Mouse (Mus musculus): ENCODE data around the gene Epdr1. TPM values are rescaled to one million over a fixed set of nuclear protein-coding genes. Genes with fewer than 3 reads are reported as not detected.

The Epdr1 gene
- total and polyA plus RNA-seq, 3 experiments: 0.81 TPM; not detected in 2

DNA sequence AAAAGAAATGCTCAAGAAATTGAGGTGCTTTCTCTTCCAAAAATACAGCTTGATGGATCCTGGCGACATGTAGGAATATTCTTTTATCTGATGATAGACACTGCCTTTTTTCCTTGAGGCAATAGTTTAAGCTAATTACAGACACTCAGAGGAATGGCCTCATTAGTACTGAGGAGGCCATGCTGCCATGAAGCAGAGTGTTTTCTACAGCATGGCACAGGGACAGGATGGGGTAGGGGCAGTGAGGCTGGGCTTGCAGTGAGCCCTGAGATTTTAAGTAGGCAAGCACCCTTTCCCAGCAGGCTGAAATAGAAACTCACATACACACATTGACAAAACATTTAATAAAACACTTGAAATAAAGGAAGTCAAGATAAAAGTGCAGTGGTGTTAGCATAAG, 17.2 kb downstream of the Epdr1 start:
- Histone ChIP-seq H3K36me3 (replicated peaks in 1 of 2; ENCODE audit: control insufficient read depth in 1 of 2, insufficient read depth in 1 of 2, low read length in 1 of 2) (no peaks in the 10 kb centered on the region), H3K4me1 (ENCODE audit: control insufficient read depth in 1 of 2, insufficient read depth in 2 of 2) (no peaks in the 10 kb centered on the region), H3K9me3 (replicated peaks; ENCODE audit: low read length) (no peaks in the 10 kb centered on the region), H3K4me3 (replicated peaks in 1 of 3; ENCODE audit: low read depth in 2 of 3, low read length in 2 of 3, poor library complexity in 1 of 3) (no peak overlapping the region), H3K9ac (ENCODE audit: insufficient read depth, low read depth) (no peak overlapping the region), H3K4me2 (ENCODE audit: insufficient read depth, low read depth, poor library complexity, severe bottlenecking) (no peak overlapping the region), H3K27ac (ENCODE audit: insufficient read depth, low read depth) (no peak overlapping the region), H3K79me2 (replicated peaks; ENCODE audit: control insufficient read depth, extremely low read depth, insufficient read depth, poor library complexity, severe bottlenecking) (no peaks in the 10 kb centered on the region), H3K27me3 (replicated peaks) (no peaks in the 10 kb centered on the region)
- in situ Hi-C loops (cut with MboI; ENCODE audit: low pct_ligation_motif_present, low pct_unique_long_range_greater_than_20kb, low sequenced_read_pairs) (no loop called here), dilution Hi-C loops (cut with MboI; ENCODE audit: extremely low pct_ligation_motif_present, extremely low pct_unique_long_range_greater_than_20kb, low sequenced_read_pairs) (no loop called here)
- TF ChIP-seq HCFC1 (IDR thresholded peaks at IDR 0.05; ENCODE audit: low read depth, low read length) (no peak), ELF1 (IDR thresholded peaks at IDR 0.05; ENCODE audit: low read depth, low read length) (no peak), MYC (IDR thresholded peaks at IDR 0.05; ENCODE audit: low read depth, low read length) (no peak), JUND (conservative IDR thresholded peaks at IDR 0.05; ENCODE audit: low read depth, low read length) (no peak), SIN3A (IDR thresholded peaks at IDR 0.05; ENCODE audit: low read length) (no peak), BHLHE40 (IDR thresholded peaks at IDR 0.05; ENCODE audit: low read depth, low read length) (no peak), TBP (conservative IDR thresholded peaks at IDR 0.05; ENCODE audit: low read depth, low read length) (no peak), TCF12 (IDR thresholded peaks at IDR 0.05; ENCODE audit: low read depth, low read length) (no peak), ZKSCAN1 (IDR thresholded peaks at IDR 0.05; ENCODE audit: borderline replicate concordance, low read depth, low read length) (no peak), SMC3 (IDR thresholded peaks at IDR 0.05; ENCODE audit: low read depth, low read length) (no peak), POLR2A (IDR thresholded peaks at IDR 0.05; ENCODE audit: low read depth, low read length) (no peak), IRF4 (IDR thresholded peaks at IDR 0.05; ENCODE audit: low read depth, low read length) (no peak), MAZ (IDR thresholded peaks at IDR 0.05; ENCODE audit: low read depth, low read length) (no peak)
- DNase-seq (ENCODE audit: extremely low read depth): no peak

DNA sequence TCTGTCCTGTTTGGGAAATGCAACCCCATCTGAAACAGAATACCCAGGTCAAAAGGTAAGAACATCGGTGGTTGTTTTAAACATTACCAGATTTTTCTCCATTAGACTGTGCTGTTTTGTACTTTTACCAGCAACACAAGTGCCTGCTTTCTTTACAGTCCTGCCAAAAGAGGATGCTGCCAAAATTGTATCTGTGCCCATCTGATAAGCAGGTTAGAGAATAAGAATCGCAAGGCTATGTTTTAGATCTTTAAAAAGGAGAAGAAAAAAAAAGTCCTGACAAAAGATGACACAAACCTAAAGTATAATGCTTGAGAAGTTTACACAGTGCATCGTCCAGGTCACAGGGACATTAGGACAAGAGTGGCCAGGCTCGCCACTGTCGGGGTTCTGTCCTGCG, 20.5 kb downstream of the Epdr1 start:
- no peaks in the 10 kb centered on the region for H3K9me3 ChIP-seq (replicated peaks; ENCODE audit: low read length)
- no peaks in the 10 kb centered on the region for H3K79me2 ChIP-seq (replicated peaks; ENCODE audit: control insufficient read depth, extremely low read depth, insufficient read depth, poor library complexity, severe bottlenecking)
- in situ Hi-C loops (cut with MboI; ENCODE audit: low pct_ligation_motif_present, low pct_unique_long_range_greater_than_20kb, low sequenced_read_pairs): no loop called here
- no peak overlapping the region for H3K4me2 ChIP-seq (ENCODE audit: insufficient read depth, low read depth, poor library complexity, severe bottlenecking)
- DNase-seq (ENCODE audit: extremely low read depth): no peak
- TF ChIP-seq GABPA (IDR thresholded peaks at IDR 0.05; ENCODE audit: insufficient replicate concordance, low read depth, low read length): no peak
- TF ChIP-seq IRF4 (IDR thresholded peaks at IDR 0.05; ENCODE audit: low read depth, low read length): no peak
- no peak for TF ChIP-seq BHLHE40 (IDR thresholded peaks at IDR 0.05; ENCODE audit: low read depth, low read length)
- no peak for TF ChIP-seq CHD1 (IDR thresholded peaks at IDR 0.05; ENCODE audit: low read depth, low read length)
- TF ChIP-seq HCFC1 (IDR thresholded peaks at IDR 0.05; ENCODE audit: low read depth, low read length): no peak
- no peak for TF ChIP-seq KAT2A (IDR thresholded peaks at IDR 0.05; ENCODE audit: insufficient replicate concordance, low read length)
- TF ChIP-seq E2F4 (IDR thresholded peaks at IDR 0.05; ENCODE audit: insufficient replicate concordance, low read depth, low read length): no peak
- TF ChIP-seq NRF1 (IDR thresholded peaks at IDR 0.05; ENCODE audit: low read depth, low read length): no peak
- TF ChIP-seq MAZ (IDR thresholded peaks at IDR 0.05; ENCODE audit: low read depth, low read length): no peak
- TF ChIP-seq MAFK (IDR thresholded peaks at IDR 0.05; ENCODE audit: insufficient replicate concordance, low read length): no peak
- no peak for TF ChIP-seq RAD21 (IDR thresholded peaks at IDR 0.05; ENCODE audit: low read depth, low read length)
- no peak for TF ChIP-seq PAX5 (IDR thresholded peaks at IDR 0.05; ENCODE audit: low read length)
- no peak for TF ChIP-seq ZKSCAN1 (IDR thresholded peaks at IDR 0.05; ENCODE audit: borderline replicate concordance, low read depth, low read length)
- TF ChIP-seq POLR2A (IDR thresholded peaks at IDR 0.05; ENCODE audit: low read depth, low read length): no peak
- TF ChIP-seq NELFE (IDR thresholded peaks at IDR 0.05; ENCODE audit: low read depth, low read length): no peak
- TF ChIP-seq JUN (IDR thresholded peaks at IDR 0.05; ENCODE audit: insufficient read depth, low read depth, low read length): no peak
- TF ChIP-seq USF2 (conservative IDR thresholded peaks at IDR 0.05; ENCODE audit: low read depth, low read length): no peak
- H3K4me3 ChIP-seq (replicated peaks in 1 of 3; ENCODE audit: low read depth in 2 of 3, low read length in 2 of 3, poor library complexity in 1 of 3): no peak overlapping the region
- no peaks in the 10 kb centered on the region for H3K4me1 ChIP-seq (ENCODE audit: control insufficient read depth in 1 of 2, insufficient read depth in 2 of 2)
- H3K36me3 ChIP-seq (replicated peaks in 1 of 2; ENCODE audit: control insufficient read depth in 1 of 2, insufficient read depth in 1 of 2, low read length in 1 of 2): no peaks in the 10 kb centered on the region
- no peak overlapping the region for H3K27ac ChIP-seq (ENCODE audit: insufficient read depth, low read depth)
- dilution Hi-C loops (cut with MboI; ENCODE audit: extremely low pct_ligation_motif_present, extremely low pct_unique_long_range_greater_than_20kb, low sequenced_read_pairs): no loop called here
- no peaks in the 10 kb centered on the region for H3K27me3 ChIP-seq (replicated peaks)
- no peak overlapping the region for H3K9ac ChIP-seq (ENCODE audit: insufficient read depth, low read depth)
